Mouse (Mus musculus) neural tube, embryonic 11.5 days (tissue): ENCODE measurements around the gene Spink4. TPM values are rescaled to one million over a fixed set of nuclear protein-coding genes. Genes with fewer than 3 reads are reported as not detected.
"Not testable (repeated sequence)": the region's sequence is repeated elsewhere in the genome, so short reads cannot be mapped to it uniquely, and the experiment has no call there.

Experiments used
- ATAC-seq: fragments of 200-750 bp; cut with Nextera tagmentation; 2 replicates; pipeline ENCODE4 v1.8.0; 2017; ENCODE audit warnings: moderate number of reproducible peaks, mild to moderate bottlenecking, moderate TSS enrichment, moderate library complexity; ENCODE audit not compliant: insufficient read depth, low FRiP score, low TSS enrichment
- DNase-seq: peaks from one replicate; pipeline ENCODE4 v3.0.0-alpha.2; 2015; ENCODE audit warnings: low spot score
- H3K27ac ChIP-seq: fragments of 300-500 bp; sonication (generic); 2 replicates; pipeline ENCODE4 v1.5.1; 2014; ENCODE audit warnings: low read depth, mild to moderate bottlenecking, low read length
- H3K27me3 ChIP-seq: fragments of 300-500 bp; sonication (generic); 2 replicates; pipeline ENCODE4 v1.6.1; 2014; ENCODE audit warnings: mild to moderate bottlenecking, low read length, mixed read lengths; ENCODE audit not compliant: control insufficient read depth, insufficient read depth
- H3K36me3 ChIP-seq: fragments of 300-500 bp; sonication (generic); 2 replicates; pipeline ENCODE4 v1.6.1; 2014; ENCODE audit warnings: mild to moderate bottlenecking, low read length, moderate library complexity, mixed read lengths; ENCODE audit not compliant: control insufficient read depth, insufficient read depth
- H3K4me1 ChIP-seq: fragments of 300-500 bp; sonication (generic); 2 replicates; pipeline ENCODE4 v1.6.1; 2014; ENCODE audit warnings: low read length, mixed read lengths; ENCODE audit not compliant: control insufficient read depth, insufficient read depth
- H3K4me2 ChIP-seq: fragments of 300-500 bp; sonication (generic); 2 replicates; pipeline ENCODE4 v1.6.1; 2014; ENCODE audit warnings: low read depth, mild to moderate bottlenecking, moderate library complexity
- H3K4me3 ChIP-seq: fragments of 300-500 bp; sonication (generic); 2 replicates; pipeline ENCODE4 v1.5.1; 2014; ENCODE audit warnings: low read depth, low read length
- H3K9ac ChIP-seq: fragments of 300-500 bp; sonication (generic); 2 replicates; pipeline ENCODE4 v1.6.1; 2014; ENCODE audit warnings: mild to moderate bottlenecking, low read length
- H3K9me3 ChIP-seq: fragments of 300-500 bp; sonication (generic); 2 replicates; pipeline ENCODE4 v1.6.1; 2016; ENCODE audit warnings: low read length; ENCODE audit not compliant: control insufficient read depth
- WGBS: fragments of 180-500 bp; shearing (Covaris S2); extraction: QIAGEN DNeasy Blood & Tissue Kit; methylation state at CpG from one replicate; pipeline ENCODE4 v1.1.7; 2014; 5-methylcytosine and 5-hydroxymethylcytosine counted together
- polyA plus RNA-seq: library from polyadenylated mRNA; unstranded; fragments of >200 nt; fragmentation: Nextera tagmentation; extraction: Ambion mirVana; gene quantifications from 2 replicates; pipeline ENCODE4 v1.2.1, GENCODE M21; 2014

The Spink4 gene
- polyA plus RNA-seq, 1 experiment from 2014 or later: not detected

- Histone ChIP-seq H3K9ac (no peak overlapping the region), H3K27me3 (no peaks in the 10 kb centered on the region), H3K36me3 (no peaks in the 10 kb centered on the region), H3K9me3 (no peaks in the 10 kb centered on the region), H3K27ac (no peak overlapping the region), H3K4me1 (no peaks in the 10 kb centered on the region), H3K4me3 (no peak overlapping the region), H3K4me2 (no peak overlapping the region)
- DNase-seq (no peak), ATAC-seq (no peak)
- WGBS: 90% methylated on average over 7 of the region's 7 CpGs
Measured at GRCm38 (mm10) chr4:40916592-40917155, 3.2 kb upstream of the Spink4 start.

GRCm38 (mm10) chr4:40920576-40920975 is 724 bp downstream of the Spink4 start:
- ATAC-seq: no peak
- H3K27ac ChIP-seq: no peak overlapping the region
- H3K27me3 ChIP-seq: no peaks in the 10 kb centered on the region
- no peaks in the 10 kb centered on the region for H3K36me3 ChIP-seq
- 83% methylated on average over 2 of the region's 2 CpGs for WGBS
- DNase-seq: no peak
- H3K4me3 ChIP-seq: no peak overlapping the region
- H3K4me1 ChIP-seq: no peaks in the 10 kb centered on the region
- no peak overlapping the region for H3K9ac ChIP-seq
- no peak overlapping the region for H3K4me2 ChIP-seq
- H3K9me3 ChIP-seq: no peaks in the 10 kb centered on the region

GRCm38 (mm10) chr4:40921288-40921687 is 1.4 kb downstream of the Spink4 start:
- WGBS: 68% methylated on average over 3 of the region's 3 CpGs
- H3K27ac ChIP-seq: no peak overlapping the region
- no peaks in the 10 kb centered on the region for H3K4me1 ChIP-seq
- no peak overlapping the region for H3K4me3 ChIP-seq
- ATAC-seq (no peak), DNase-seq (no peak)
- no peaks in the 10 kb centered on the region for H3K9me3 ChIP-seq
- H3K36me3 ChIP-seq: no peaks in the 10 kb centered on the region
- H3K9ac ChIP-seq: no peak overlapping the region
- H3K27me3 ChIP-seq: no peaks in the 10 kb centered on the region
- no peak overlapping the region for H3K4me2 ChIP-seq

- H3K4me2 ChIP-seq: no peak overlapping the region
- 85% methylated on average over 6 of the region's 6 CpGs for WGBS
- DNase-seq (no peak), ATAC-seq (no peak)
- no peaks in the 10 kb centered on the region for H3K36me3 ChIP-seq
- no peak overlapping the region for H3K4me3 ChIP-seq
- H3K9me3 ChIP-seq: no peaks in the 10 kb centered on the region
- H3K27me3 ChIP-seq: no peaks in the 10 kb centered on the region
- H3K27ac ChIP-seq: no peak overlapping the region
- no peaks in the 10 kb centered on the region for H3K4me1 ChIP-seq
- no peak overlapping the region for H3K9ac ChIP-seq
Measured at GRCm38 (mm10) chr4:40923087-40923651, 3.3 kb downstream of the Spink4 start.

- no peak overlapping the region for H3K4me3 ChIP-seq
- H3K9me3 ChIP-seq: no peaks in the 10 kb centered on the region
- H3K36me3 ChIP-seq: no peaks in the 10 kb centered on the region
- no peaks in the 10 kb centered on the region for H3K27me3 ChIP-seq
- no peak for DNase-seq
- H3K4me2 ChIP-seq: no peak overlapping the region
- H3K9ac ChIP-seq: no peak overlapping the region
- WGBS: 46% methylated on average over 3 of the region's 3 CpGs
- H3K4me1 ChIP-seq: no peaks in the 10 kb centered on the region
- no peak for ATAC-seq
- H3K27ac ChIP-seq: no peak overlapping the region
Measured at GRCm38 (mm10) chr4:40925568-40925967, 5.7 kb downstream of the Spink4 start.

- H3K27ac ChIP-seq: no peak overlapping the region
- H3K36me3 ChIP-seq: no peaks in the 10 kb centered on the region
- H3K27me3 ChIP-seq: no peaks in the 10 kb centered on the region
- no peak for ATAC-seq
- DNase-seq: no peak
- no peak overlapping the region for H3K9ac ChIP-seq
- no peaks in the 10 kb centered on the region for H3K4me1 ChIP-seq
- H3K9me3 ChIP-seq: no peaks in the 10 kb centered on the region
- no peak overlapping the region for H3K4me3 ChIP-seq
- H3K4me2 ChIP-seq: no peak overlapping the region
- WGBS: 83% methylated on average over 7 of the region's 7 CpGs
Measured at GRCm38 (mm10) chr4:40929046-40929445, 9.2 kb downstream of the Spink4 start.

GRCm38 (mm10) chr4:40933694-40934093 is 13.8 kb downstream of the Spink4 start:
- Histone ChIP-seq H3K4me2 (no peak overlapping the region), H3K9ac (no peak overlapping the region), H3K27me3 (no peaks in the 10 kb centered on the region), H3K9me3 (no peaks in the 10 kb centered on the region), H3K36me3 (peaks cover 14% of the 10 kb centered on the region), H3K27ac (no peak overlapping the region), H3K4me3 (no peak overlapping the region), H3K4me1 (no peaks in the 10 kb centered on the region)
- WGBS: 95% methylated on average over 5 of the region's 5 CpGs
- ATAC-seq (no peak), DNase-seq (no peak)

- H3K9me3 ChIP-seq, H3K4me2 ChIP-seq, ATAC-seq, H3K27ac ChIP-seq, H3K9ac ChIP-seq, DNase-seq, H3K4me3 ChIP-seq, H3K27me3 ChIP-seq, H3K4me1 ChIP-seq: not testable (repeated sequence)
- peaks cover 19% of the 10 kb centered on the region for H3K36me3 ChIP-seq
- 94% methylated on average over 3 of the region's 3 CpGs for WGBS
Measured at GRCm38 (mm10) chr4:40934369-40934768, 14.5 kb downstream of the Spink4 start.

GRCm38 (mm10) chr4:40936175-40936839 is 16.5 kb downstream of the Spink4 start:
- Histone ChIP-seq H3K27me3 (no peaks in the 10 kb centered on the region), H3K9ac (no peak overlapping the region), H3K4me3 (no peak overlapping the region), H3K4me2 (no peak overlapping the region), H3K9me3 (no peaks in the 10 kb centered on the region), H3K27ac (no peak overlapping the region), H3K4me1 (no peaks in the 10 kb centered on the region), H3K36me3 (peaks cover 35% of the 10 kb centered on the region)
- no peak for ATAC-seq
- no peak for DNase-seq
- WGBS: 82% methylated on average over 9 of the region's 9 CpGs
